Mouse (Mus musculus): ENCODE data around the gene Tspan3. TPM values are rescaled to one million over a fixed set of nuclear protein-coding genes. Genes with fewer than 3 reads are reported as not detected.

Gene Tspan3
- polyA plus RNA-seq (2016; fragmentation: Nextera tagmentation; extraction: Ambion mirVana) = 570 and 611 TPM in 2 replicates

- DNase-seq (ENCODE audit: low spot score) = no peak
- Histone ChIP-seq H3K4me1 (peaks cover 47% of the 10 kb centered on the region), H3K27me3 (ENCODE audit: low read depth, poor library complexity, severe bottlenecking) (no peaks in the 10 kb centered on the region), H3K36me3 (no peaks in the 10 kb centered on the region), H3K27ac (replicated peaks) (0 out of 2 replicates have a peak within 1 kb of the TSS, but pooled peaks have one; percentile 42), H3K4me3 (no peak within 1 kb of the TSS), H3K9me3 (replicated peaks) (no peaks in the 10 kb centered on the region)
- WGBS = 95% methylated on average over 6 of the region's 6 CpGs
Observed at GRCm38 (mm10) chr9:56165377-56165776, at the start of gene Tspan3. Gene Tspan3 (minus strand): TSS chr9:56165477.

GRCm38 (mm10) chr9:56213451-56214291, 48.4 kb upstream of the Tspan3 start:
- Histone ChIP-seq H3K4me1 (peaks cover 29% of the 10 kb centered on the region), H3K9me3 (replicated peaks) (no peaks in the 10 kb centered on the region), H3K27me3 (ENCODE audit: low read depth, poor library complexity, severe bottlenecking) (peaks cover 20% of the 10 kb centered on the region; the same call in 1 of the 2 replicates), H3K4me3 (peak overlapping the region; percentile 39), H3K27ac (replicated peaks) (peak overlapping the region; percentile 72), H3K36me3 (no peaks in the 10 kb centered on the region)
- 12% methylated on average over 11 of the region's 11 CpGs for WGBS
- peak; percentile 56 for DNase-seq (ENCODE audit: low spot score)

GRCm38 (mm10) chr9:56208817-56209216, 43.5 kb upstream of the Tspan3 start:
- Histone ChIP-seq H3K9me3 (replicated peaks) (no peaks in the 10 kb centered on the region), H3K27me3 (ENCODE audit: low read depth, poor library complexity, severe bottlenecking) (no peaks in the 10 kb centered on the region), H3K27ac (replicated peaks) (no peak overlapping the region), H3K36me3 (peaks cover 16% of the 10 kb centered on the region), H3K4me3 (no peak overlapping the region), H3K4me1 (peaks cover 21% of the 10 kb centered on the region)
- no peak for DNase-seq (ENCODE audit: low spot score)
- 87% methylated on average over 8 of the region's 8 CpGs for WGBS

GRCm38 (mm10) chr9:56207516-56207915, 42.2 kb upstream of the Tspan3 start:
- DNase-seq (ENCODE audit: low spot score) = no peak
- Histone ChIP-seq H3K27ac (replicated peaks) (no peak overlapping the region), H3K36me3 (peaks cover 16% of the 10 kb centered on the region), H3K4me3 (no peak overlapping the region), H3K27me3 (ENCODE audit: low read depth, poor library complexity, severe bottlenecking) (no peaks in the 10 kb centered on the region), H3K9me3 (replicated peaks) (no peaks in the 10 kb centered on the region), H3K4me1 (peaks cover 11% of the 10 kb centered on the region; the same call in 1 of the 2 replicates)
- 88% methylated on average over 5 of the region's 5 CpGs for WGBS

GRCm38 (mm10) chr9:56207083-56207482, 41.8 kb upstream of the Tspan3 start:
- no peak overlapping the region for H3K27ac ChIP-seq (replicated peaks)
- no peak for DNase-seq (ENCODE audit: low spot score)
- H3K4me3 ChIP-seq = no peak overlapping the region
- peaks cover 9% of the 10 kb centered on the region; the same call in 1 of the 2 replicates for H3K4me1 ChIP-seq
- peaks cover 16% of the 10 kb centered on the region for H3K36me3 ChIP-seq
- H3K9me3 ChIP-seq (replicated peaks) = no peaks in the 10 kb centered on the region
- no peaks in the 10 kb centered on the region for H3K27me3 ChIP-seq (ENCODE audit: low read depth, poor library complexity, severe bottlenecking)
- 89% methylated on average over 10 of the region's 10 CpGs for WGBS

- Histone ChIP-seq H3K27ac (replicated peaks) (no peak overlapping the region), H3K36me3 (peaks cover 16% of the 10 kb centered on the region), H3K4me1 (peaks cover 17% of the 10 kb centered on the region), H3K9me3 (replicated peaks) (no peaks in the 10 kb centered on the region), H3K27me3 (ENCODE audit: low read depth, poor library complexity, severe bottlenecking) (no peaks in the 10 kb centered on the region), H3K4me3 (no peak overlapping the region)
- no peak for DNase-seq (ENCODE audit: low spot score)
- 91% methylated on average over 11 of the region's 11 CpGs for WGBS
Observed at GRCm38 (mm10) chr9:56205336-56205735, 40.1 kb upstream of the Tspan3 start.

- 94% methylated on average over 4 of the region's 4 CpGs for WGBS
- Histone ChIP-seq H3K27ac (replicated peaks) (no peak overlapping the region), H3K27me3 (ENCODE audit: low read depth, poor library complexity, severe bottlenecking) (0 out of 2 replicates have a peak, but pooled peaks cover 5% of the 10 kb centered on the region), H3K4me1 (peaks cover 10% of the 10 kb centered on the region), H3K36me3 (peaks cover 16% of the 10 kb centered on the region), H3K9me3 (replicated peaks) (no peaks in the 10 kb centered on the region), H3K4me3 (no peak overlapping the region)
- DNase-seq (ENCODE audit: low spot score) = no peak
Observed at GRCm38 (mm10) chr9:56204316-56204715, 39.0 kb upstream of the Tspan3 start.

GRCm38 (mm10) chr9:56200645-56201314, 35.5 kb upstream of the Tspan3 start:
- Histone ChIP-seq H3K36me3 (0 out of 2 replicates have a peak, but pooled peaks cover 4% of the 10 kb centered on the region), H3K9me3 (replicated peaks) (no peaks in the 10 kb centered on the region), H3K4me3 (no peak overlapping the region), H3K27ac (replicated peaks) (no peak overlapping the region), H3K4me1 (peaks cover 10% of the 10 kb centered on the region), H3K27me3 (ENCODE audit: low read depth, poor library complexity, severe bottlenecking) (0 out of 2 replicates have a peak, but pooled peaks cover 5% of the 10 kb centered on the region)
- WGBS = 41% methylated on average over 14 of the region's 14 CpGs
- peak; percentile 85 for DNase-seq (ENCODE audit: low spot score)

GRCm38 (mm10) chr9:56200200-56200599, 34.9 kb upstream of the Tspan3 start:
- H3K4me1 ChIP-seq = peaks cover 12% of the 10 kb centered on the region
- 0 out of 2 replicates have a peak, but pooled peaks cover 5% of the 10 kb centered on the region for H3K27me3 ChIP-seq (ENCODE audit: low read depth, poor library complexity, severe bottlenecking)
- H3K27ac ChIP-seq (replicated peaks) = no peak overlapping the region
- H3K4me3 ChIP-seq = no peak overlapping the region
- no peaks in the 10 kb centered on the region for H3K36me3 ChIP-seq
- no peaks in the 10 kb centered on the region for H3K9me3 ChIP-seq (replicated peaks)
- no peak for DNase-seq (ENCODE audit: low spot score)
- 68% methylated on average over 2 of the region's 2 CpGs for WGBS

- H3K9me3 ChIP-seq (replicated peaks) = no peaks in the 10 kb centered on the region
- H3K27ac ChIP-seq (replicated peaks) = no peak overlapping the region
- 79% methylated on average over 4 of the region's 4 CpGs for WGBS
- peaks cover 21% of the 10 kb centered on the region for H3K4me1 ChIP-seq
- DNase-seq (ENCODE audit: low spot score) = no peak
- peaks cover 17% of the 10 kb centered on the region for H3K27me3 ChIP-seq (ENCODE audit: low read depth, poor library complexity, severe bottlenecking)
- no peak overlapping the region for H3K4me3 ChIP-seq
- no peaks in the 10 kb centered on the region for H3K36me3 ChIP-seq
Observed at GRCm38 (mm10) chr9:56196921-56197320, 31.6 kb upstream of the Tspan3 start.

- H3K27ac ChIP-seq (replicated peaks) = no peak overlapping the region
- peaks cover 16% of the 10 kb centered on the region for H3K27me3 ChIP-seq (ENCODE audit: low read depth, poor library complexity, severe bottlenecking)
- WGBS = 65% methylated on average over 3 of the region's 3 CpGs
- no peak overlapping the region for H3K4me3 ChIP-seq
- no peak for DNase-seq (ENCODE audit: low spot score)
- H3K9me3 ChIP-seq (replicated peaks) = no peaks in the 10 kb centered on the region
- no peaks in the 10 kb centered on the region for H3K36me3 ChIP-seq
- H3K4me1 ChIP-seq = peaks cover 17% of the 10 kb centered on the region
Observed at GRCm38 (mm10) chr9:56195193-56195592, 29.9 kb upstream of the Tspan3 start.

- peaks cover 17% of the 10 kb centered on the region for H3K4me1 ChIP-seq
- 76% methylated on average over 11 of the region's 11 CpGs for WGBS
- no peaks in the 10 kb centered on the region for H3K36me3 ChIP-seq
- no peak for DNase-seq (ENCODE audit: low spot score)
- H3K27me3 ChIP-seq (ENCODE audit: low read depth, poor library complexity, severe bottlenecking) = peaks cover 12% of the 10 kb centered on the region
- no peaks in the 10 kb centered on the region for H3K9me3 ChIP-seq (replicated peaks)
- H3K27ac ChIP-seq (replicated peaks) = peak overlapping the region; percentile 46
- no peak overlapping the region for H3K4me3 ChIP-seq
Observed at GRCm38 (mm10) chr9:56191498-56192455, 26.5 kb upstream of the Tspan3 start.

Measured in midbrain, embryonic 10.5 days (tissue).